Mouse (Mus musculus) ES-Bruce4 (cell line): Measurements from ENCODE around the gene Ankrd13d.

Source experiments
- CTCF ChIP-seq: IDR thresholded peaks from one replicate; pipeline ENCODE4 v1.8.1; 2011; ENCODE audit warnings: low read depth, low read length
- EP300 ChIP-seq: IDR thresholded peaks from 2 replicates; pipeline ENCODE4 v1.6.1; 2011; ENCODE audit warnings: low read depth, low read length; ENCODE audit not compliant: insufficient read depth
- POLR2A ChIP-seq: IDR thresholded peaks from one replicate; pipeline ENCODE4 v1.8.1; 2011; ENCODE audit warnings: low read length; ENCODE audit not compliant: insufficient read depth

DNA sequence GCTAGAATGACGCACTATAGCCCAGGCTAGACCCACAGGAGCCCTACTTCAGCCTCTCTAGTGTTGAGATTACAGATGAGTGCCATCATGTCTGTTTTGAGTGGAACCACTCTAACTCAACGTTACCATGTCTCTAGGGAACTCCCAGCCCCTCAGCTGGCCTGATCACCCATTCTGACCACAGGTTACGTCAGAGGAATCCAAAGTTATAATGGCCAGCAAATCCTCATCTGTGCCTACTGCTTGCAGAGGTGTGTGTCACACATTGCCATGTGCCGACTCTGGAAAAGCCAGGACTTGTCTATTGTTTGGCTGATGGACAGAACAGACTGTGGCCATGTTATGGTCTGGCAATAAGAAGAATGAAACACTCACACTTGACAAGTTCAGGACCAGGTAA lies 12.5 kb upstream of the Ankrd13d start:
- TF ChIP-seq EP300 = no peak
- no peak for TF ChIP-seq CTCF
- TF ChIP-seq POLR2A = no peak
